Mouse (Mus musculus) spleen, postnatal 36 days (tissue): ENCODE measurements around the gene Rab34.

ENCODE experiments used
- DNase-seq, 2 experiments: peaks; one replicate each; pipeline ENCODE4 v3.0.0; 2022; ENCODE audit warnings: low spot score in 2 of 2, mixed read lengths in 1 of 2

Rab34 gene

GRCm38 (mm10) chr11:78164924-78165760 is 23.1 kb upstream of the Rab34 start, which contains the start of gene Traf4:
Gene Traf4, minus strand, starts transcription at chr11:78165589.
- DNase-seq = peak; percentile 80 to 86

GRCm38 (mm10) chr11:78165761-78166109 is 22.5 kb upstream of the Rab34 start:
- no peak for DNase-seq

GRCm38 (mm10) chr11:78166161-78166560 is 22.1 kb upstream of the Rab34 start:
- DNase-seq = no peak

- no peak for DNase-seq
Observed at GRCm38 (mm10) chr11:78166640-78167039, 21.6 kb upstream of the Rab34 start.

- no peak for DNase-seq
Observed at GRCm38 (mm10) chr11:78167257-78167959, 20.8 kb upstream of the Rab34 start.

GRCm38 (mm10) chr11:78168541-78169468 is 19.4 kb upstream of the Rab34 start:
- peak; percentile 78 to 81 for DNase-seq

GRCm38 (mm10) chr11:78170306-78170705 is 17.9 kb upstream of the Rab34 start:
- DNase-seq = no peak

GRCm38 (mm10) chr11:78171328-78171727 is 16.9 kb upstream of the Rab34 start:
- DNase-seq = no peak

GRCm38 (mm10) chr11:78172034-78172747 is 16.0 kb upstream of the Rab34 start:
- DNase-seq = no peak

- no peak for DNase-seq
Observed at GRCm38 (mm10) chr11:78172748-78173383, 15.4 kb upstream of the Rab34 start.

- DNase-seq = no peak
Observed at GRCm38 (mm10) chr11:78174506-78174905, 13.7 kb upstream of the Rab34 start.

- DNase-seq = no peak
Observed at GRCm38 (mm10) chr11:78175771-78176401, 12.3 kb upstream of the Rab34 start.

GRCm38 (mm10) chr11:78176402-78176862 is 11.8 kb upstream of the Rab34 start, which contains the start of the genes Nek8 and Tlcd1:
Gene Nek8, minus strand, starts transcription at chr11:78176675.
Gene Tlcd1, plus strand, starts transcription at chr11:78176711.
- DNase-seq = peak; percentile 92 to 95

GRCm38 (mm10) chr11:78176905-78177331 is 11.3 kb upstream of the Rab34 start:
- peak in 1 of 2 experiments; percentile 41 for DNase-seq

- DNase-seq = peak in 1 of 2 experiments; percentile 60
Observed at GRCm38 (mm10) chr11:78177437-78177836, 10.8 kb upstream of the Rab34 start.

- DNase-seq = peak; percentile 89 to 91
Observed at GRCm38 (mm10) chr11:78177903-78178858, 10.0 kb upstream of the Rab34 start.

- peak in 1 of 2 experiments; percentile 46 for DNase-seq
Observed at GRCm38 (mm10) chr11:78178859-78179437, 9.3 kb upstream of the Rab34 start.

GRCm38 (mm10) chr11:78179438-78179999 is 8.7 kb upstream of the Rab34 start:
- DNase-seq = no peak
